Mouse (Mus musculus) forebrain, embryonic 11.5 days (tissue): ENCODE results near the gene Cp. TPM values are rescaled to one million over a fixed set of nuclear protein-coding genes. Genes with fewer than 3 reads are reported as not detected.

Experiments
- ATAC-seq: fragments of 200-750 bp; cut with Nextera tagmentation; replicated peaks from 2 replicates; pipeline ENCODE4 v1.8.0; 2017; ENCODE audit warnings: moderate TSS enrichment; ENCODE audit not compliant: low FRiP score
- DNase-seq: peaks from one replicate; pipeline ENCODE4 v3.0.0-alpha.2; 2017; ENCODE audit warnings: low spot score
- H3K27ac ChIP-seq: fragments of 300-500 bp; sonication (generic); 2 replicates; pipeline ENCODE4 v1.5.1; 2014; ENCODE audit warnings: low read depth, low read length
- H3K27me3 ChIP-seq: fragments of 300-500 bp; sonication (generic); 2 replicates; pipeline ENCODE4 v1.6.1; 2014; ENCODE audit warnings: mild to moderate bottlenecking, low read length, mixed read lengths; ENCODE audit not compliant: control insufficient read depth, insufficient read depth
- H3K36me3 ChIP-seq: fragments of 300-500 bp; sonication (generic); 2 replicates; pipeline ENCODE4 v1.6.1; 2014; ENCODE audit warnings: mild to moderate bottlenecking, low read length, moderate library complexity, mixed read lengths; ENCODE audit not compliant: control insufficient read depth, insufficient read depth
- H3K4me1 ChIP-seq: fragments of 300-500 bp; sonication (generic); replicated peaks from 2 replicates; pipeline ENCODE4 v1.6.1; 2014; ENCODE audit warnings: low read length, mixed read lengths; ENCODE audit not compliant: control insufficient read depth, insufficient read depth
- H3K4me2 ChIP-seq: fragments of 300-500 bp; sonication (generic); 2 replicates; pipeline ENCODE4 v1.6.1; 2014; ENCODE audit warnings: low read depth, mild to moderate bottlenecking, low read length, moderate library complexity, mixed read lengths; ENCODE audit not compliant: severe bottlenecking
- H3K4me3 ChIP-seq: fragments of 300-500 bp; sonication (generic); 2 replicates; pipeline ENCODE4 v1.5.1; 2014; ENCODE audit warnings: low read depth, low read length
- H3K9ac ChIP-seq: fragments of 300-500 bp; sonication (generic); 2 replicates; pipeline ENCODE4 v1.6.1; 2014; ENCODE audit warnings: low read length
- H3K9me3 ChIP-seq: fragments of 300-500 bp; sonication (generic); 2 replicates; pipeline ENCODE4 v1.6.1; 2016; ENCODE audit warnings: low read length, mixed read lengths; ENCODE audit not compliant: control insufficient read depth
- WGBS: fragments of 180-500 bp; shearing (Covaris S2); extraction: QIAGEN DNeasy Blood & Tissue Kit; methylation state at CpG from one replicate; pipeline ENCODE4 v1.1.7; 2014; 5-methylcytosine and 5-hydroxymethylcytosine counted together
- polyA plus RNA-seq: library from polyadenylated mRNA; unstranded; fragments of >200 nt; fragmentation: Nextera tagmentation; extraction: Ambion mirVana; gene quantifications from 2 replicates; pipeline ENCODE4 v1.2.1, GENCODE M21; 2014

Gene Cp
- polyA plus RNA-seq, 1 experiment from 2014 or later: 4.2 TPM

DNA sequence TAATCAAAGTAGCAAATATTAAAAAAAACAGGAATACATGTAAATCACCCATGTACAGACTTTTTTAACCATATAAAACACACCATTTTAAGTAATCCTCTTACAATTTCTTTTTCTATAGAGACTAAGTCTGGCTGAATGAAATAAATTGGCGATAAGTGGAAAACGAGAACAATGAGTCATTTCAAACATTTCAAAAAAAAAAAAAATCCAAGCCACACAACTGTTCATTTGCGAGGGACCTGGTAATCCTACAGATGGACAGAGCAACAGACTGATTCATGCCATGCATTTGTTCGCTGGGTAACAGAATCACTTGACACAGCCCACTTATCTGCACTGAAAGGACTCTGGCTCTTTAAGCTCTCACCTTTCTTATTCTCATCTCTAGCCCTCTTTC lies 35.5 kb downstream of the Cp start:
- Histone ChIP-seq H3K27me3 (no peaks in the 10 kb centered on the region), H3K27ac (no peak overlapping the region), H3K9ac (no peak overlapping the region), H3K9me3 (no peaks in the 10 kb centered on the region), H3K36me3 (no peaks in the 10 kb centered on the region), H3K4me1 (no peaks in the 10 kb centered on the region), H3K4me3 (no peak overlapping the region), H3K4me2 (no peak overlapping the region)
- ATAC-seq: no peak
- 58% methylated on average over 4 of the region's 4 CpGs for WGBS
- DNase-seq: no peak

DNA sequence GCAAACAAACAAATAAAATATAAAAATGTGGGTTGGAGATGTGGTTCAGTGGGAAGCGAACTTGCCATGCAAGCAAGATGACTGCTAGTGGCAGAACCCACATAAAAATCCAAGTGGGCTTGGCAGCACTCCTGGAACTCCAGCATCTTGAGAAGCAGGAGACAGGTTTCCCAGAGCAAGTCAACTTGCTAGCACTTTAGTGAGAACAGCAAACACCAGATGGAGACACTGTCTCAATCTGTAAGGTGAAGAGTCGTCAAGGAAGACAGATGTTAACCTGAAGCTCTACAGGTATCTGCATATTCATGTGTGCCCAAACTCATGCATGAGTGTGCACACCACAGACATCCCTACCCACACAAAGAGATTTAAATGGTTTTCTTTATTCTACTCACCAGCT lies 42.7 kb downstream of the Cp start:
- 87% methylated on average over 2 of the region's 2 CpGs for WGBS
- no peak overlapping the region for H3K27ac ChIP-seq
- no peaks in the 10 kb centered on the region for H3K9me3 ChIP-seq
- no peak overlapping the region for H3K4me3 ChIP-seq
- H3K4me2 ChIP-seq: no peak overlapping the region
- DNase-seq (no peak), ATAC-seq (no peak)
- no peaks in the 10 kb centered on the region for H3K36me3 ChIP-seq
- no peaks in the 10 kb centered on the region for H3K27me3 ChIP-seq
- no peak overlapping the region for H3K9ac ChIP-seq
- H3K4me1 ChIP-seq: no peaks in the 10 kb centered on the region

GRCm38 (mm10) chr3:20000806-20001205 lies 44.0 kb downstream of the Cp start:
- no peak overlapping the region for H3K27ac ChIP-seq
- DNase-seq (no peak), ATAC-seq (no peak)

GRCm38 (mm10) chr3:20002786-20003185 lies 45.9 kb downstream of the Cp start:
- H3K27ac ChIP-seq: no peak overlapping the region
- 83% methylated on average over 5 of the region's 5 CpGs for WGBS

More at GRCm38 (mm10) chr3:20000806-20001205, 44.0 kb downstream of the Cp start:
- Histone ChIP-seq H3K4me3 (no peak overlapping the region), H3K27me3 (no peaks in the 10 kb centered on the region), H3K9ac (no peak overlapping the region), H3K36me3 (no peaks in the 10 kb centered on the region), H3K9me3 (no peaks in the 10 kb centered on the region), H3K4me1 (no peaks in the 10 kb centered on the region), H3K4me2 (no peak overlapping the region)
- 59% methylated on average over 4 of the region's 4 CpGs for WGBS

DNA sequence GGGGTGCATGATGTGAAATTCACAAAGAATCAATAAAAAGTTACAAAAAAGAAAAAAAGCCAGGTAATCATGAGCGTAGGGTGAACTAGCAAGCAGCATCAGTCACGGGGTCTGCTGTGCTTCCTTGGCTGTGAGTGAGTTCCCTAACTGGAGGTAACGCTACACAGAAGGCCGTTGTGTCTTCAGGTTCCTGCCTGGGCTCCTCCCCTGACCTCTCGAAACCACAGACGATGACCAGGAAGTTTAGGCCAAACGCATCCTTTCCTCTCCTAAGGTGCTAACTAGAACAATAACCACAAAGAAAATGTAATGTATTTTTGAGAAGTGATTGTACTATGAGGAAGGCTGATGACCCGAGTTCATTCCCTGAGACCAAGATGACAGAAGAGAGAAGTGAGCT lies 47.6 kb downstream of the Cp start:
- H3K9ac ChIP-seq: no peak overlapping the region
- DNase-seq: no peak
- 89% methylated on average over 8 of the region's 8 CpGs for WGBS
- H3K4me2 ChIP-seq: no peak overlapping the region
- no peaks in the 10 kb centered on the region for H3K9me3 ChIP-seq
- H3K27ac ChIP-seq: no peak overlapping the region
- no peaks in the 10 kb centered on the region for H3K27me3 ChIP-seq
- H3K4me3 ChIP-seq: no peak overlapping the region
- H3K4me1 ChIP-seq: no peaks in the 10 kb centered on the region
- ATAC-seq: no peak
- H3K36me3 ChIP-seq: no peaks in the 10 kb centered on the region; the same call in 1 of the 2 replicates

More at GRCm38 (mm10) chr3:20002786-20003185, 45.9 kb downstream of the Cp start:
- DNase-seq (no peak), ATAC-seq (no peak)
- no peak overlapping the region for H3K9ac ChIP-seq
- no peaks in the 10 kb centered on the region for H3K36me3 ChIP-seq
- H3K4me3 ChIP-seq: no peak overlapping the region
- H3K4me1 ChIP-seq: no peaks in the 10 kb centered on the region
- H3K4me2 ChIP-seq: no peak overlapping the region
- no peaks in the 10 kb centered on the region for H3K27me3 ChIP-seq
- H3K9me3 ChIP-seq: no peaks in the 10 kb centered on the region

- Histone ChIP-seq H3K27me3 (no peaks in the 10 kb centered on the region), H3K9ac (no peak overlapping the region), H3K27ac (no peak overlapping the region), H3K4me1 (no peaks in the 10 kb centered on the region), H3K9me3 (no peaks in the 10 kb centered on the region), H3K4me2 (no peak overlapping the region), H3K4me3 (no peak overlapping the region), H3K36me3 (no peaks in the 10 kb centered on the region; the same call in 1 of the 2 replicates)
- ATAC-seq: no peak
- DNase-seq: no peak
- 87% methylated on average over 1 of the region's 1 CpGs for WGBS
Observed at GRCm38 (mm10) chr3:20005611-20006010, 48.8 kb downstream of the Cp start.

DNA sequence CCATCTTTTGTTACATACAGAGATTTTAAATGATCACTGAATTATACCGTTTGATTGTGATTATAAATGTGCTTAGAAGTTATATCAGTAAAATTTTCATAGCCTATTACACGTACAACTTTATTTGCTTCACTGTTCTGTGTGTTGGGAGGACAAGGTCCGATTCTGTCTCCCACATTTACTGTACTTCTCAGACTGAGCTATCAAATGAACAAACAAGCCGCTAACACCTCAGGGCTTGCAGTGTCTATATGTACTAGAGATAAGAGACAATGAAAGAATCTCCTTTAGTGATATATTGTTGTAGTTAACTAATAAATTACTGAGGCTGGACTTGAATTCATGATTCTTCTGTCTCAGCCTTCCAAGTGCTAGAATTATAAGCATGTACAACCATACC lies 50.4 kb downstream of the Cp start:
- H3K27ac ChIP-seq: no peak overlapping the region
- no peak for ATAC-seq
- DNase-seq: no peak
- H3K4me1 ChIP-seq: no peaks in the 10 kb centered on the region
- H3K4me2 ChIP-seq: no peak overlapping the region
- H3K9me3 ChIP-seq: no peaks in the 10 kb centered on the region
- 95% methylated on average over 4 of the region's 4 CpGs for WGBS
- H3K4me3 ChIP-seq: no peak overlapping the region
- no peak overlapping the region for H3K9ac ChIP-seq
- H3K36me3 ChIP-seq: no peaks in the 10 kb centered on the region; the same call in 1 of the 2 replicates
- no peaks in the 10 kb centered on the region for H3K27me3 ChIP-seq

- no peaks in the 10 kb centered on the region; the same call in 1 of the 2 replicates for H3K36me3 ChIP-seq
- ATAC-seq (no peak), DNase-seq (no peak)
- H3K4me3 ChIP-seq: no peak overlapping the region
- no peaks in the 10 kb centered on the region for H3K4me1 ChIP-seq
- WGBS: 93% methylated on average over 5 of the region's 5 CpGs
- H3K9me3 ChIP-seq: no peaks in the 10 kb centered on the region
- H3K27ac ChIP-seq: no peak overlapping the region
- H3K4me2 ChIP-seq: no peak overlapping the region
- H3K27me3 ChIP-seq: no peaks in the 10 kb centered on the region
- no peak overlapping the region for H3K9ac ChIP-seq
Observed at GRCm38 (mm10) chr3:20007759-20008158, 50.9 kb downstream of the Cp start.

DNA sequence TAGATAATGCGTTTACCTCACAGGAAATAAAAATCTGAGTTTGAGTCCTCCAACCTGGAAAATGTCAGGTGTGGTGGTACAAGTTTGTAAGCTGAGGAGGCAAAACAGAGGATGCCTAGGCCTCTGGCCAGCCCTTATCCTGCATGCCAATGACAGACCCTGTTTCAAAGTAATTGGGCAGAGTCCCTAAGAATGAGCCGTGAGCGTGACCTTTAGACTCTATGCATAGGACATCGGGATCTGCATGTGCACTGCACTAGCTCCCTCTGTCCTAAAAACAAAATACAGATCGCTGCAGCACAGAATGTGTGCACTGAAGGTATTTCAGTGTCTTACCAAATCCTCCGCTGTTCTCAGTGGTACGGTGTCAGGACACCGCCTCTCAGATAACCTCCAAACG lies 53.6 kb downstream of the Cp start:
- Histone ChIP-seq H3K9me3 (no peaks in the 10 kb centered on the region), H3K4me1 (no peaks in the 10 kb centered on the region), H3K4me2 (no peak overlapping the region), H3K27ac (no peak overlapping the region), H3K27me3 (no peaks in the 10 kb centered on the region), H3K4me3 (no peak overlapping the region), H3K9ac (no peak overlapping the region), H3K36me3 (no peaks in the 10 kb centered on the region; the same call in 1 of the 2 replicates)
- DNase-seq (no peak), ATAC-seq (no peak)
- WGBS: 86% methylated on average over 9 of the region's 9 CpGs
